Mouse (Mus musculus) forebrain, embryonic 13.5 days (tissue): ENCODE data around the gene Ttll13. TPM values are rescaled to one million over a fixed set of nuclear protein-coding genes. Genes with fewer than 3 reads are reported as not detected.

Source experiments
- ATAC-seq: fragments of 200-750 bp; cut with Nextera tagmentation; 2 replicates; pipeline ENCODE4 v1.8.0; 2017
- H3K27ac ChIP-seq: fragments of 300-500 bp; sonication (generic); 2 replicates; pipeline ENCODE4 v1.5.1; 2015; ENCODE audit warnings: inconsistent platforms, mild to moderate bottlenecking, moderate library complexity
- H3K27me3 ChIP-seq: fragments of 300-500 bp; sonication (generic); 2 replicates; pipeline ENCODE4 v1.6.1; 2015; ENCODE audit warnings: mild to moderate bottlenecking, inconsistent platforms
- H3K36me3 ChIP-seq: fragments of 300-500 bp; sonication (generic); 2 replicates; pipeline ENCODE4 v1.6.1; 2015; ENCODE audit warnings: mild to moderate bottlenecking, inconsistent platforms; ENCODE audit not compliant: poor library complexity, severe bottlenecking
- H3K4me1 ChIP-seq: fragments of 300-500 bp; sonication (generic); 2 replicates; pipeline ENCODE4 v1.6.1; 2015; ENCODE audit warnings: inconsistent platforms
- H3K4me2 ChIP-seq: fragments of 300-500 bp; sonication (generic); 2 replicates; pipeline ENCODE4 v1.6.1; 2015; ENCODE audit warnings: inconsistent platforms, mild to moderate bottlenecking, moderate library complexity
- H3K4me3 ChIP-seq: fragments of 300-500 bp; sonication (generic); 2 replicates; pipeline ENCODE4 v1.5.1; 2015; ENCODE audit warnings: mild to moderate bottlenecking, inconsistent platforms
- H3K9ac ChIP-seq: fragments of 300-500 bp; sonication (generic); 2 replicates; pipeline ENCODE4 v1.6.1; 2015; ENCODE audit warnings: mild to moderate bottlenecking, inconsistent platforms
- H3K9me3 ChIP-seq: fragments of 300-500 bp; sonication (generic); replicated peaks from 2 replicates; pipeline ENCODE4 v1.6.1; 2016; ENCODE audit warnings: inconsistent platforms
- WGBS: fragments of 180-500 bp; shearing (Covaris S2); methylation state at CpG from one replicate; pipeline ENCODE4 v1.1.7; 2015; 5-methylcytosine and 5-hydroxymethylcytosine counted together
- polyA plus RNA-seq: library from polyadenylated mRNA; unstranded; fragments of >200 nt; fragmentation: Nextera tagmentation; extraction: Ambion mirVana; gene quantifications from 2 replicates; pipeline ENCODE4 v1.2.1, GENCODE M21; 2015

Gene Ttll13
- polyA plus RNA-seq: 0.97 and 1.8 TPM in 2 replicates

DNA sequence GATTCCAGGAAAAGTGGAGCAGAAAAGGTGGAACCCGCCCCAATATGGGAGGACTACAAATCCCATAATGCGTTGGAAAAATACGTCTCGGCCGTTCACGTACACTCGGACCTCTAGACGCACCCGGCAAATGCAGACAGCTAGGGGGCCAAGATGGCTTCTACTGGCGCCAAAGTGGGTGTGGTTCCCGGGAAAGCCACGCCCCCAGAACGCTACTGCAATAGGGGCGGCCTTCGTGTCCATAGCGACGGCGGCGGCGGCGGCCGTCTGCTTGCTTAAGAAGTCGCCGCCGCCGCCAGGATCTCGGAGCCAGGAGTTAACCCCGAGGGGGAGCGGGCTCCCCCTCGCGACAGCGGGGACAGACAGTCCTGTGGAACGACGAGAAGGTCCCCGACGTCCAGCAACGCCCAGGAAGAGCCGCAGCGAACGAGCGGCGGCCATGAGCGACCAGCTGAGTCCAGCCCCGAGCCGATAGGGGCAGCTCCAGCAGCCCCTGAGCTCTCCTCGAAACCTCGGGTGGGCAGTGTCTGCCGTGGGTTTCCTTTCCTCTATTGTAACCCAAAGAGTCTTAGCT lies at the start of gene Ttll13:
TSS of gene Ttll13 (plus strand) at position 229 of the 574 bp plus-strand sequence.
- Histone ChIP-seq H3K4me3 (peak within 1 kb of the TSS; percentile 58), H3K9me3 (no peaks in the 10 kb centered on the region), H3K27me3 (no peaks in the 10 kb centered on the region), H3K36me3 (no peaks in the 10 kb centered on the region), H3K9ac (peak within 1 kb of the TSS; percentile 73), H3K27ac (peak within 1 kb of the TSS; percentile 69), H3K4me1 (no peaks in the 10 kb centered on the region), H3K4me2 (peak within 1 kb of the TSS; percentile 66)
- under 1% methylated on average over 48 of the region's 48 CpGs for WGBS
- ATAC-seq: peak; percentile 97

DNA sequence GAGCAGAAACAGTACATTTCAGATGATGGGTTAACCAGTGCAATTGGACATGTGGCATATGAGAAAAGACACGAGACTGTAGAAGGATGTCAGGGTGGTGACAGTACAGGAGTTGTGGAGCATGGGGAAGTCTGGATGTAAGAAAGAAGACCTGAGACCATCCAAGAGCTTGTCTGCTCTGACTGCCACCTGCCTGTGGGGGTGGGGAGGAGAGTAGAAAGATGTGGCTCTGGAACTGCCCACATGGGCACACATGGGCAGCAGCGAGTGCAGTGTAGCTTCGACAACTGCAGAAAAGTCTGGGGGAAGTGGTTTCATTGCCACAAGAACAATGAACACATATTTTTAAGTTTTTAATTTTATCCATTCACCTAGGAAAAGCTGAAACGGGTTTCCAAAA lies 48.8 kb upstream of the Ttll13 start:
- Histone ChIP-seq H3K27ac (peak overlapping the region; percentile 95), H3K9ac (peak overlapping the region; percentile 94), H3K9me3 (no peaks in the 10 kb centered on the region), H3K36me3 (peaks cover 8% of the 10 kb centered on the region; the same call in 1 of the 2 replicates), H3K4me2 (peak overlapping the region; percentile 78), H3K4me3 (peak overlapping the region; percentile 75), H3K4me1 (peaks cover 78% of the 10 kb centered on the region), H3K27me3 (no peaks in the 10 kb centered on the region)
- 7% methylated on average over 4 of the region's 4 CpGs for WGBS
- no peak for ATAC-seq

DNA sequence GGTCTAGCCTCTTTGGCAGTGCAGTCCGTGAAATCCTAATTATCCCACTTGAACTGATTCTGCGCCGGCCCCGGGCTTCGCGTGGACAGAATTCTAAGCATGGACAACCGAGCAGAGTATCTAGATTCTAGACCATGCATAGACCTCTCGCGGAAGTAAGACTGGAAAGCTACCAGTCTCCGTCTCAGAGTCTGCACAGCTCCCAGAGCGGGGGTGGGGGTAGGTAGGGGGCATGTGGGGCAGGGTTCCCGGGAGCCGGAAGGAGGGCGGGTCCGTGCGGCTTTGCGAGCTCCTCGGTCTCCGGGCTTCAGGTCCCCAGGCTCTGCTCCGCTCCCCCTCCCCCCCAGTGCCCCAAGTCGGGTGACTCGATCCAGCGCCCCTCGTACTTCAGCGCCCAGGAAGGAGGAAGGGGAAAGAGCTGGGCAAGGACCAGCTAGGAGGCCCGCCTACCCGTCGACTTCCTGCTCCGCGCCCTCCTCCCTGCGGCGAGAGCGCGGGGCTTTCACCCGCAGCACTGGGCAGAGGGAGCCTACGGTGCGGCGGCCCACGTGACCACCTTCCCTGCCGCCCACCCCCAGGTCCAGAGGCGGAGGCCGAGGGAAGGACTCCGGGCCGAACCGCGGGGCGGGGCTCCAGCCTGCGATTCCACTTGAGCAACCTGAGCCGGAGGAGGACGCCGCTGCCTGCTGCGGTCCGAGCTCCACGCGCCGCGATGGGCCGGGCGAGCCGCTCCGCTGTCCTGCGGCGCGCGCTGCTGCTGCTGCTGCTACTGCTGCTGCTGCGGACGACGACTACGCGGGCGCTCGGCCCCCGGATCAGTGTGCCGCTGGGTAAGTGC lies 48.0 kb upstream of the Ttll13 start:
- peak overlapping the region; percentile 94 for H3K9ac ChIP-seq
- no peaks in the 10 kb centered on the region for H3K9me3 ChIP-seq
- H3K4me3 ChIP-seq: peak overlapping the region; percentile 75
- under 1% methylated on average over 59 of the region's 74 CpGs for WGBS
- H3K27me3 ChIP-seq: no peaks in the 10 kb centered on the region
- peaks cover 13% of the 10 kb centered on the region; the same call in 1 of the 2 replicates for H3K36me3 ChIP-seq
- peak overlapping the region; percentile 78 for H3K4me2 ChIP-seq
- H3K27ac ChIP-seq: peak overlapping the region; percentile 95
- peaks cover 78% of the 10 kb centered on the region for H3K4me1 ChIP-seq
- peak; percentile 87 for ATAC-seq

DNA sequence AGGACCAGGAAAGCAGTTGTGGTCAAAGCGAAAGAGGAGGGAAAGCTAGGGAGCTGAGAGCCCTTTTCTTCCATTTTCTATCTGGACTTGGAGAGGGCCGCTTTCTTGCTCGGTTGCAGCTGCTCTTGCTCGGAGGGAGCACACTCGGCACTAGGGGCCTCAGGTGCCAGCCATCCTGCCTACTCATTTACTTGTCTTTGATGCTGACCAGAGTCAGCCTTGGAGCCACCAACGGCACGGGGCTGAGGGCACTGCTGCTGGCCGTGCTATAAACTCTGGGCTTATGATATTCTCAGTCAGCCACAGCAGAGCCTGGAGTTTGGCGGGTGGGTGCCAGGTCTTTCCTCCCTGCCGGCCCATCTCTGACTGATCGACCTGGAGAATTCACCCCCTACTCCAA lies 47.3 kb upstream of the Ttll13 start:
- Histone ChIP-seq H3K4me3 (peak overlapping the region; percentile 75), H3K36me3 (peaks cover 13% of the 10 kb centered on the region; the same call in 1 of the 2 replicates), H3K4me2 (peak overlapping the region; percentile 78), H3K27ac (peak overlapping the region; percentile 95), H3K9ac (peak overlapping the region; percentile 94), H3K27me3 (no peaks in the 10 kb centered on the region), H3K4me1 (peaks cover 80% of the 10 kb centered on the region), H3K9me3 (no peaks in the 10 kb centered on the region)
- peak; percentile 16 for ATAC-seq
- 1% methylated on average over 10 of the region's 11 CpGs for WGBS

DNA sequence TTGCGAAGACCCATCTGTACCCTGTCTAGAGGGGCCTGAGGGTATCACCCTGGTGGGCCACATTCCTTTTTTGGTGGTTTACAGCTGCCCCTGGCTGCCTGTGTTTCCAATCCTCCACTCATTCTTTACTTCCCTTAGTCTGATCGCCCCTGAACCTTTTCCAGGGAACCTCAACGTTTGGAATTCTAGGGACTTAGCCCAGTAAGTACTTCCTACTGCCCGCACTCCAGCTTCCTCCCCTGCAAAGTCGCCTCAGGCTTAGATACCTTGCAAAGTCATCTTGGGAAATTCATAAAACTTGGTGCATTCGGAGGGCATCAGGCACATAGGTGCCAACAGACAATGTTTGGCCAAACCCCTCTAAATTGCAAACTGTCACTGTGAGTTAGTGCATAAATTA lies 46.9 kb upstream of the Ttll13 start:
- H3K27me3 ChIP-seq: no peaks in the 10 kb centered on the region
- H3K9ac ChIP-seq: peak overlapping the region; percentile 94
- H3K4me3 ChIP-seq: peak overlapping the region; percentile 75
- peak overlapping the region; percentile 95 for H3K27ac ChIP-seq
- peaks cover 13% of the 10 kb centered on the region; the same call in 1 of the 2 replicates for H3K36me3 ChIP-seq
- 42% methylated on average over 6 of the region's 6 CpGs for WGBS
- no peak for ATAC-seq
- H3K9me3 ChIP-seq: no peaks in the 10 kb centered on the region
- peak overlapping the region; percentile 78 for H3K4me2 ChIP-seq
- peaks cover 80% of the 10 kb centered on the region for H3K4me1 ChIP-seq

- H3K9me3 ChIP-seq: no peaks in the 10 kb centered on the region
- no peak overlapping the region for H3K27ac ChIP-seq
- no peaks in the 10 kb centered on the region for H3K27me3 ChIP-seq
- peaks cover 80% of the 10 kb centered on the region for H3K4me1 ChIP-seq
- H3K4me3 ChIP-seq: peak overlapping the region; percentile 75; the same call in 1 of the 2 replicates
- peaks cover 13% of the 10 kb centered on the region; the same call in 1 of the 2 replicates for H3K36me3 ChIP-seq
- H3K9ac ChIP-seq: peak overlapping the region; percentile 94; the same call in 1 of the 2 replicates
- H3K4me2 ChIP-seq: peak overlapping the region; percentile 78
- WGBS: 79% methylated on average over 11 of the region's 11 CpGs
- no peak for ATAC-seq
Measured at GRCm38 (mm10) chr7:80199851-80200587, 46.2 kb upstream of the Ttll13 start.

DNA sequence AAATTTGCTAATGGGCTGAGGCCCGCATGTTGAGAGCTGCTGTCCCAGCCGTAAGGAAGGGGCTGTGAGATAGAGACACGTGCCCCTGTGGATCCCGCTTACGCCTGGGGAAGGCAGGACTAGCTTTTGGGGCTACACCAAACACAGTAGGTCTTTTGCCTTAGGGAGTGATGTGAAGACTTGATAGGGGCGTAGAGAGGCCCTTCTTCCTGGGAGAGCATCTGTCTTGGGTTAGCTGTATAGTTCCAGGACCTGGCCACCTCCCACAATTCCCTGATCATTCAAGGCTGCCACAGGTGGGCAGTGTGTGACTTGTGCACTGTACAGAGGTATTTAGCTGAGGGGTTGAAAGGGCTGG lies 45.6 kb upstream of the Ttll13 start:
- Histone ChIP-seq H3K27ac (no peak overlapping the region), H3K9ac (no peak overlapping the region), H3K4me2 (peak overlapping the region; percentile 78; the same call in 1 of the 2 replicates), H3K4me3 (no peak overlapping the region), H3K36me3 (peaks cover 13% of the 10 kb centered on the region; the same call in 1 of the 2 replicates), H3K9me3 (no peaks in the 10 kb centered on the region), H3K27me3 (no peaks in the 10 kb centered on the region), H3K4me1 (peaks cover 79% of the 10 kb centered on the region)
- 87% methylated on average over 6 of the region's 6 CpGs for WGBS
- no peak for ATAC-seq

GRCm38 (mm10) chr7:80200963-80201539 lies 45.1 kb upstream of the Ttll13 start:
- ATAC-seq: no peak
- Histone ChIP-seq H3K27ac (no peak overlapping the region), H3K9me3 (no peaks in the 10 kb centered on the region), H3K4me3 (no peak overlapping the region), H3K4me2 (peak overlapping the region; percentile 10; the same call in 1 of the 2 replicates), H3K27me3 (no peaks in the 10 kb centered on the region), H3K9ac (no peak overlapping the region), H3K4me1 (peaks cover 78% of the 10 kb centered on the region), H3K36me3 (peaks cover 13% of the 10 kb centered on the region; the same call in 1 of the 2 replicates)
- 87% methylated on average over 5 of the region's 5 CpGs for WGBS

GRCm38 (mm10) chr7:80201888-80202540 lies 44.2 kb upstream of the Ttll13 start:
- WGBS: 68% methylated on average over 15 of the region's 15 CpGs
- H3K4me1 ChIP-seq: peaks cover 78% of the 10 kb centered on the region
- ATAC-seq: no peak
- H3K9me3 ChIP-seq: no peaks in the 10 kb centered on the region
- H3K4me2 ChIP-seq: 0 out of 2 replicates have a peak overlapping the region, but pooled peaks have one; percentile 9
- no peaks in the 10 kb centered on the region for H3K27me3 ChIP-seq
- H3K9ac ChIP-seq: peak overlapping the region; percentile 27; the same call in 1 of the 2 replicates
- peak overlapping the region; percentile 35 for H3K27ac ChIP-seq
- H3K4me3 ChIP-seq: no peak overlapping the region
- H3K36me3 ChIP-seq: peaks cover 13% of the 10 kb centered on the region; the same call in 1 of the 2 replicates

DNA sequence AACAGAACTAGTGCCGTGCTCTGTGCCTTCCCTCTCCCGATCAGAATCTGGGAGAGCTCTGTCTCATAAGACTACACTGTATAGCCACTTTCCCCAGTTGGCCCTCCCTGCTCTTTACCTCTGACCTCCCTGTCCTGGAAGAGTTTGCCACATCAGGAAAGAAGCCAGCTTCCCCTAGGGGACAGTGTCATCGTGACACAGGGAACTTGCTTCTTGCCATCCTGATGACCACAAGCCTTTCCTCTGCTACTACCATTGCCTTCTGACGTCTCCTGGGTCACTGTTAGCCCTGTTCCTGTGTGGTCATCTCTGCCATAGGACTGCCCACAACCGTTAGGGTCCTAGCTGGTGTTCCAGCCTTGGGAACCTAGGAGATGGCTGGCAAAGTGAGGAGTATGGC lies 43.2 kb upstream of the Ttll13 start:
- no peak for ATAC-seq
- WGBS: 86% methylated on average over 5 of the region's 5 CpGs

GRCm38 (mm10) chr7:80203638-80204096 lies 42.5 kb upstream of the Ttll13 start:
- Histone ChIP-seq H3K9me3 (no peaks in the 10 kb centered on the region), H3K4me3 (no peak overlapping the region), H3K9ac (no peak overlapping the region), H3K36me3 (peaks cover 13% of the 10 kb centered on the region; the same call in 1 of the 2 replicates), H3K4me1 (peaks cover 85% of the 10 kb centered on the region), H3K27me3 (no peaks in the 10 kb centered on the region), H3K27ac (peak overlapping the region; percentile 60), H3K4me2 (no peak overlapping the region)
- WGBS: 48% methylated on average over 12 of the region's 12 CpGs
- ATAC-seq: no peak

More for the DNA sequence above, 43.2 kb upstream of the Ttll13 start:
- Histone ChIP-seq H3K4me1 (peaks cover 78% of the 10 kb centered on the region), H3K27ac (peak overlapping the region; percentile 60; the same call in 1 of the 2 replicates), H3K9me3 (no peaks in the 10 kb centered on the region), H3K4me3 (no peak overlapping the region), H3K27me3 (no peaks in the 10 kb centered on the region), H3K36me3 (peaks cover 13% of the 10 kb centered on the region; the same call in 1 of the 2 replicates), H3K4me2 (no peak overlapping the region), H3K9ac (peak overlapping the region; percentile 2; the same call in 1 of the 2 replicates)
